Mouse (Mus musculus) hindbrain, embryonic 16.5 days (tissue): ENCODE results near the gene Fam185a. TPM values are rescaled to one million over a fixed set of nuclear protein-coding genes. Genes with fewer than 3 reads are reported as not detected.
A peak's percentile ranks its signal among the peaks of the same experiment; 100 is the strongest.

Source experiments
- ATAC-seq: fragments of 200-750 bp; cut with Nextera tagmentation; 2 replicates; pipeline ENCODE4 v1.8.0; 2017; ENCODE audit warnings: moderate TSS enrichment, moderate library complexity
- H3K27ac ChIP-seq: fragments of 300-500 bp; sonication (generic); 2 replicates; pipeline ENCODE4 v1.5.1; 2014; ENCODE audit warnings: low read depth, mild to moderate bottlenecking, control low read depth, low read length, moderate library complexity
- H3K27me3 ChIP-seq: fragments of 300-500 bp; sonication (generic); replicated peaks from 2 replicates; pipeline ENCODE4 v1.6.1; 2014; ENCODE audit warnings: low read length; ENCODE audit not compliant: control insufficient read depth, insufficient read depth
- H3K36me3 ChIP-seq: fragments of 300-500 bp; sonication (generic); 2 replicates; pipeline ENCODE4 v1.6.1; 2014; ENCODE audit warnings: mild to moderate bottlenecking, low read length, moderate library complexity, mixed read lengths; ENCODE audit not compliant: control insufficient read depth, insufficient read depth
- H3K4me1 ChIP-seq: fragments of 300-500 bp; sonication (generic); 2 replicates; pipeline ENCODE4 v1.6.1; 2014; ENCODE audit warnings: low read depth, low read length; ENCODE audit not compliant: control insufficient read depth, insufficient read depth
- H3K4me2 ChIP-seq: fragments of 300-500 bp; sonication (generic); 2 replicates; pipeline ENCODE4 v1.6.1; 2014; ENCODE audit warnings: mild to moderate bottlenecking, low read length, control low read depth, moderate library complexity
- H3K4me3 ChIP-seq: fragments of 300-500 bp; sonication (generic); 2 replicates; pipeline ENCODE4 v1.5.1; 2014; ENCODE audit warnings: mild to moderate bottlenecking, low read length, control low read depth, moderate library complexity
- H3K9ac ChIP-seq: fragments of 300-500 bp; sonication (generic); 2 replicates; pipeline ENCODE4 v1.6.1; 2014; ENCODE audit warnings: low read depth, mild to moderate bottlenecking, control low read depth, low read length, moderate library complexity
- H3K9me3 ChIP-seq: fragments of 300-500 bp; sonication (generic); 2 replicates; pipeline ENCODE4 v1.6.1; 2014; ENCODE audit warnings: mild to moderate bottlenecking, low read length, moderate library complexity; ENCODE audit not compliant: control insufficient read depth
- WGBS: fragments of 180-500 bp; shearing (Covaris S2); extraction: QIAGEN DNeasy Blood & Tissue Kit; methylation state at CpG from one replicate; pipeline ENCODE4 v1.1.7; 2014; 5-methylcytosine and 5-hydroxymethylcytosine counted together
- polyA plus RNA-seq: library from polyadenylated mRNA; unstranded; fragments of >200 nt; fragmentation: Nextera tagmentation; extraction: Ambion mirVana; gene quantifications from 2 replicates; pipeline ENCODE4 v1.2.1, GENCODE M21; 2015

Fam185a gene
- polyA plus RNA-seq, 1 experiment from 2014 or later = 10.3 TPM

DNA sequence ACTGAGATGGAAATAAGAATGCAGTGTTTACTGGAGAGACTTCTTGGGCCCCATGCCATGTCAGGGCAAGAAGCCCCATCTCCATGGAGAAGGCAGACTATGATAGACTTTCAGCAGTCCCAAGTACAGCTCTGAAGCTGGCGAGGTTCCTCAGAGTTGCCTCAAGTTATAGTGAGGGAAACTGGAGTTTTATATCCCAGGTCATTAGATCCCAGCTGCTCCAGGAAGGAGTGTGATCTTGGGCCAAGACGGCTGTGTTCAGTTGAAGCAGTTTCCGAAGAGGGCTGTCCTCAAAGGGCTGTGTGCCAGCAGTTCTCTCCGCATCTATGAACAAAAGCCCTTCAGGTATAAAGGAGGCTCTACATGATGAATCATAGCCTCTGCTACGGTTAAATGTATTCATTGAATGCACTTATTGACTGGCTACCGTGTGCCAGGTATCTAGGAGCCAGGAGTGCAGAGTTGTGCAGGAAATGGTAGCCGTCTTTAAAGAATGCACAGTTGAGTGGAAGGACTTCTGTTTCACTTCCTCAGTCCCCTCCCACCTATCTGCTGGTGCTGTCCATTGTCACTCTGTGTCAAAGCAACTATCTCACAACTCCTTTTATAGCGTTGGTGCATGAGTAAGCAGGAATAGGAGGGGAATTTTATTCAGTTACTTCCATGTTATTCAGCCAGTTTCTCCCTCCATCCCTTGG lies 16.2 kb downstream of the Fam185a start:
- Histone ChIP-seq H3K9me3 (no peaks in the 10 kb centered on the region), H3K9ac (no peak overlapping the region), H3K4me1 (no peaks in the 10 kb centered on the region; the same call in 1 of the 2 replicates), H3K36me3 (no peaks in the 10 kb centered on the region), H3K4me2 (no peak overlapping the region), H3K27ac (peak overlapping the region; percentile 34; the same call in 1 of the 2 replicates), H3K27me3 (no peaks in the 10 kb centered on the region), H3K4me3 (no peak overlapping the region)
- ATAC-seq = peak; percentile 88
- 49% methylated on average over 8 of the region's 8 CpGs for whole genome bisulfite sequencing

DNA sequence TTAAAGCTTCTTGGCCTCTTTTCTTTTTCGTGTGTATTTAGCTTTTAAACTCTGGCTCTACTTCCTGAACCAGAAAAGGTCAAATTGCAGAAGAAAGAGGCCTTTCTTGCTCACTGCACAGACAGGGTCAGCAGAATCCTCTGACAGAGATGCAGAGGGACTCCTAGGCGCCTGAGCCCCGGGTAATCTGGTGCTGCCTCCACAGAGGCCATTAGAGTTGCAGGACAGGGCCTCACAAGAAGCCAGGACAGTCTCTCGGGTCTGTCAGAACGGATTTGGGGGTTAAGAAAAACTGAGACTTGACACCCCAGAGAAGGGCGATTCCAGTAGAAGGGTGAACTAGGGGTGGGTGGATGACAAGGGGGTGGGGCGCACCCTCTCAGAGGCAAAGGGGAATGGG lies 42.6 kb downstream of the Fam185a start:
- no peak for ATAC-seq
- Histone ChIP-seq H3K27ac (no peak overlapping the region), H3K9me3 (no peaks in the 10 kb centered on the region), H3K4me3 (no peak overlapping the region), H3K4me2 (no peak overlapping the region), H3K27me3 (no peaks in the 10 kb centered on the region), H3K9ac (no peak overlapping the region), H3K4me1 (no peaks in the 10 kb centered on the region), H3K36me3 (no peaks in the 10 kb centered on the region)
- 67% methylated on average over 7 of the region's 7 CpGs for WGBS

DNA sequence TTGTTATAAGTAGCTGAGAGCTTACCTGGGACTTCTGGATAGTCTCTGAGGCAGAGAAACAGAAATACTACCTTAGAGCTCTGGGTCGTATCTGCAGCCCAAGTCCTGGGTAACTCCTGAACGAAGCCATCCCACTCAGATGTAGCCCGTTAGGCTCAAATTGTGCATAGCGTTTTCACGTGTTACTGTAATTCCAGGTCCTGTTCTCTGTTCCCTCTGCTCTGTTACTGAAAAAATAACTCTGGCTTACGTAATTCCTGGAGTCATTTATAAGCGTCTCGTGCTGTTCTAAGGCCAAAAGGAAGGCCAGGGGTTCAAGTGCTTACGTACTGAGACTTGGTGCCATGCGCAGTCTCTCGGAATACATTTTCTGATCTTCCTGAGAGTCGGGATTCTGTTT lies 43.3 kb downstream of the Fam185a start:
- H3K9me3 ChIP-seq = no peaks in the 10 kb centered on the region
- WGBS = 92% methylated on average over 12 of the region's 12 CpGs
- H3K27ac ChIP-seq = no peak overlapping the region
- ATAC-seq = no peak
- H3K36me3 ChIP-seq = no peaks in the 10 kb centered on the region
- H3K4me3 ChIP-seq = no peak overlapping the region
- no peaks in the 10 kb centered on the region for H3K4me1 ChIP-seq
- H3K4me2 ChIP-seq = no peak overlapping the region
- H3K27me3 ChIP-seq = no peaks in the 10 kb centered on the region
- no peak overlapping the region for H3K9ac ChIP-seq

DNA sequence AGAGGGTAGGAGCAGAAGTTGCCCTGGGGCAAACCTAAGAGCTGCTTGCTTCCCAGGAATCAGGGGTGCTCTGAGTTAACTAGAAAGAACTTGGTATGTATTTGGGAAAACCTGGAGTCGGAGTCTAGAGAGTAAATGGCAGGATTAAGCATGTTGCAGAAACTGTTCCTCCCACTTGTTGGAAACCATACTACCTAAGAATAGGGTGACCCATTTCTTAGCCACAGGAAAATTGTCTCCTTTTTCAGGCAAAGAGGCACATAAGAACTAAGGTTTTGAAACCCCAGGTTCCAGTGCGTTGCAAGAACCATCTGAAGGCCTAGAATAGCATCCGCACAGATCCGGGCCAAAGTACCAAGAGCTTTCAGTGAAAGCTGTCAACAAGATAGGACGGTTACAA lies 53.7 kb downstream of the Fam185a start:
- no peak overlapping the region for H3K4me2 ChIP-seq
- no peak overlapping the region for H3K27ac ChIP-seq
- no peaks in the 10 kb centered on the region; the same call in 1 of the 2 replicates for H3K36me3 ChIP-seq
- no peak for ATAC-seq
- WGBS = 97% methylated on average over 5 of the region's 5 CpGs
- no peaks in the 10 kb centered on the region; the same call in 1 of the 2 replicates for H3K9me3 ChIP-seq
- H3K9ac ChIP-seq = no peak overlapping the region
- H3K4me3 ChIP-seq = no peak overlapping the region
- H3K27me3 ChIP-seq = no peaks in the 10 kb centered on the region
- no peaks in the 10 kb centered on the region; the same call in 1 of the 2 replicates for H3K4me1 ChIP-seq

DNA sequence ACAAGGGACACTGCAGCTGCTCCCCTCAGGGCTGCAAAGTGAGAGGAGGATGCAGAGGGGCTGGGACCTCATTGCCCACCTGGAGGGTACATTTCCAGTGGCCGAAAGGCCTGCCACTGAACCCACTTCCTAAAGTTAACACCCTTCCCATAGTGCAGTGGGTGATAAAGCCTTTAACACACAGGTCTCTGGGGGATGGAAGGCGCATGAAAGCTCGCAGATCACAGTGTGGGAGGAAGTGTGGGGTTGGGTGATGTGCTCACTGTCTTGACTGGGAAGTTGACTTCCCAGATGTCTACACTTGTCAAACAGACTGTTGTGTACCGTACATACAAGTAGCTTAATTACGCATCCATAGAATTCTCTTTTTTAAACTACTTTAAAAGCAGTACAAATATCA lies 55.0 kb downstream of the Fam185a start:
- Histone ChIP-seq H3K36me3 (no peaks in the 10 kb centered on the region; the same call in 1 of the 2 replicates), H3K27ac (no peak overlapping the region), H3K9ac (no peak overlapping the region), H3K4me3 (no peak overlapping the region), H3K9me3 (no peaks in the 10 kb centered on the region), H3K4me2 (no peak overlapping the region), H3K4me1 (no peaks in the 10 kb centered on the region; the same call in 1 of the 2 replicates), H3K27me3 (no peaks in the 10 kb centered on the region)
- WGBS = 88% methylated on average over 5 of the region's 5 CpGs
- ATAC-seq = no peak

DNA sequence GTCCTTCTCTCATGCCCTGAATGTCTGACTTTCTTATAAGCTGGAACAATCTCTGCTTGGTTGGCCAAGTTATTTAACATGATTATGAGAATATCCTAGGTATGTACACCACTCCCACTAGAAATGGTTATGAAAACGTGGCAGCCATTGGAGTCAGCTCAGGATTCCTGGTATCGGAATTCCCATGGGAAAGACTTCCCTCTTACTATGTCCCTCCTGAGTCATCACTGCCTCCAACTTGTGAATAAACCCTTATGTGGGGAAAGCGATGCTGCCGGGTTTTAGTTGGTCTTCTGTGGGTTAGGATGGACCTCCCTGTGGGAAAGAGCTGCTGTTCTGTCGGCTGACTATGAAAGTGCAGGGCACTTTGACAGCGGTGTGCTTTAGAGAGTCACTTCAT lies 56.8 kb downstream of the Fam185a start:
- Histone ChIP-seq H3K9me3 (no peaks in the 10 kb centered on the region), H3K4me1 (no peaks in the 10 kb centered on the region; the same call in 1 of the 2 replicates), H3K9ac (no peak overlapping the region), H3K4me2 (no peak overlapping the region), H3K36me3 (no peaks in the 10 kb centered on the region; the same call in 1 of the 2 replicates), H3K27me3 (no peaks in the 10 kb centered on the region), H3K27ac (no peak overlapping the region), H3K4me3 (no peak overlapping the region)
- ATAC-seq = no peak
- 85% methylated on average over 6 of the region's 6 CpGs for WGBS

DNA sequence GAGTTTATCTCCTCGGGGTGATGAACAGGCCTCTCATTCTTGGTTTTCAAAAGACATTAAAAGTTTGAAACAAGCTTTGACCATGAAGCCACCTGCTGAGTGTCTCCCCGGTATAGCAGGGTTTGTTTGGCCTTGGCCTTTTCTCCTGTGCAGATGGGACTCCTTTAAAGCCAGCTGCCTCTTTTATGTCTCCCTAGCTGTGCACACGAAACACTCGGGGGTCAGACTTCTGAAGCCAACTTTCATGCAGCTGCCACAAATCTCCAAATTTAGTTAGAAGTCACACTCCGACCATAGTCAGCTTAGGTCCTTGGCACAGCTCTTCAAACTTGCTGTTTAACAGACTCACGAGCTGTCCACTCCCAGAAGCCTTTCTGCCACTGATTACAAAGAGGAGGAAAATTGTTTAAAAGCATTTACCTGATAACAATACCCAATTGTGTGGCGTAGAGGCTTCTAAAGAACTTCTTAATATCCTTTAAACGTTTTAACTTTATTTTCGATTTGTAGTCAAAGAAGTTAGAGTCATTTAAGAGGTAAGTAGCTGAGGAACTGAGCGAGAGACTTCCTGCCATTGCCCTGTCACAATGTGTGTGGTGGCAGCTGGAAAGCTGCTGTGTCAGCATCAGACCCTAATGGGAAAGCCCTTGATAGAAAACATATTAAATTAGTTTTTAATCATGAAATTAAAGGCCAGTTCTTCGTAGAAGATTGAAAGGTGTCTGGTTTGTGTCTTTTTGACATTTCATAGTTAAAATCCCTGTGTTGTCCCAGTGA lies 57.9 kb downstream of the Fam185a start:
- Histone ChIP-seq H3K9me3 (no peaks in the 10 kb centered on the region), H3K9ac (no peak overlapping the region), H3K4me3 (no peak overlapping the region), H3K4me1 (no peaks in the 10 kb centered on the region; the same call in 1 of the 2 replicates), H3K27ac (no peak overlapping the region), H3K36me3 (no peaks in the 10 kb centered on the region; the same call in 1 of the 2 replicates), H3K27me3 (no peaks in the 10 kb centered on the region), H3K4me2 (no peak overlapping the region)
- no peak for ATAC-seq
- WGBS = 37% methylated on average over 11 of the region's 11 CpGs

DNA sequence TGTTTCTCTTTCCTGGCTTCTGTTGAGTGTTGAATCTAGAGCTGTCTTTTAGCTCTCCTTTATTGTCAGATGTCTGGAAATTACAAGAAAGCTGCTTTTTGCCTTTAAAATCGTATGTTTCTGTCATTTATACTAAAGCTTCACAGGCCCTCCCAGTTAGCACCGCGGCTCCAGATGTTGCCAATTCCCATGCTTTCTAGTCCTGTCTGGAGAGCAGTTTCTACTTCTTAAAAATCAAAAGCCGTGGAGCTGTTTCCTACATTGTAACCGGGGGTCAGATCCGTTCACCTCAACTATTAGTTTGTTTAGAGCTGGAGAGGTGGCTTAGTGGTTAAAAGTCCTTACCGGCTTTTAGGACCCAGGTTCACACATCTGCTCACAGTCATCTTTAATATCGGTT lies 58.5 kb downstream of the Fam185a start:
- Histone ChIP-seq H3K4me3 (no peak overlapping the region), H3K4me2 (no peak overlapping the region), H3K36me3 (no peaks in the 10 kb centered on the region; the same call in 1 of the 2 replicates), H3K27ac (no peak overlapping the region), H3K9me3 (no peaks in the 10 kb centered on the region), H3K27me3 (no peaks in the 10 kb centered on the region), H3K9ac (no peak overlapping the region), H3K4me1 (no peaks in the 10 kb centered on the region; the same call in 1 of the 2 replicates)
- 88% methylated on average over 8 of the region's 8 CpGs for WGBS
- ATAC-seq = no peak

DNA sequence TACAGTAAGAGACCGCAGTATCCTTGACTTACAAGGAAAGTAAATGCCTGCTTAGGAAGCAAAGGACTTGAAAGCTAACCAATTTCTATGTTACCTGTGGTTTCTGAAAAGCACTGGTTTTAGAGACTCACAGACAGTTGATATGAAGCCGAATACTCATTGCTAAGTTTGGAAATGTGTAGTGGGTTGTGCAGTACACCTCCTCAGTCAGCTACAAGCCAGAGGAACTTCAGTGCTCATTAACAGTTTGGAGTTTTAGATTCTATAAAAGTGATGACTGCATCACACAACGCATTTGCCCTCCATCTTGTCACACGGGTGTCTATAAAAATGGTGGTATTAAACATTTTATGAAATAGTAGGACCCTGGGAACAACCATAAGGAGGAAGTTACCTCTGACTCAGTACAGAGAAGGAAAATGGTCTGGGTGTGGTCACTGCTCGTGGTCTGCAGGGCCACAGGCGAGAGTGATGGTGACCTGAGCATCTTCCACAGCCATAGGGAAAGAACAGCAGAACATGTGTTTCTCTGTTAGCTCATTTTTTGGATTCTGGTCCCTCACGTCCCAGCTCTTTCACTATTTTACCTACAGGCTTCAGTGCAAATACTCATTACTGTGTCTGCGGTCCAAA lies 60.6 kb downstream of the Fam185a start:
- Histone ChIP-seq H3K4me2 (no peak overlapping the region), H3K9me3 (no peaks in the 10 kb centered on the region), H3K27me3 (no peaks in the 10 kb centered on the region), H3K4me3 (no peak overlapping the region), H3K36me3 (no peaks in the 10 kb centered on the region; the same call in 1 of the 2 replicates), H3K9ac (no peak overlapping the region), H3K4me1 (no peaks in the 10 kb centered on the region; the same call in 1 of the 2 replicates), H3K27ac (no peak overlapping the region)
- ATAC-seq = no peak
- WGBS = 93% methylated on average over 8 of the region's 8 CpGs
